Mouse (Mus musculus): ENCODE results near the gene Grrp1.

DNA sequence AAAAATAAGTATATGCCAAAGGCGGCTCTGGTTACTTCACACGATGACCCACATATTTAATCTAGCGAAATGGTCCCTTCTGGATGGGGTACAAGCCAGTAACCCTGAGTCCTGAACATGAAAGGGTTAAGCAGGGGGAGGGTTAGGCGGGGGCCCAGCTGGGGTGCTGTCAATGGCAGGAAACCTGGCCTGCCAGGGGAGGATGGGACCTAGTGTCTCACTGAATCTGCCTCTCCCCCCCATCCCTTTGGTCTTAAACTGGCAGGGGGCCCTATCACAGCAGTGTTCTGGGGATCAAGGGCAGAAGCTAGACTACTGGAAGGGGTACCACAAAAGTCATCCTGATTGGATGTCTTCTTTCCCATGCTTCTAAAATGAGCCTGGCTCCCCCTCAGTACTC, 1.9 kb upstream of the Grrp1 start:
- TF ChIP-seq CTCF (IDR thresholded peaks at IDR 0.05; ENCODE audit: low read depth) (no peak), EP300 (optimal IDR thresholded peaks at IDR 0.05) (no peak)

Data from stomach, postnatal 0 days (tissue).